Mouse (Mus musculus) cerebellum, adult 18-20 months (tissue): ENCODE results near the gene Gm11562.
"Not testable (repeated sequence)": the region's sequence is repeated elsewhere in the genome, so short reads cannot be mapped to it uniquely, and the experiment has no call there.

Source experiments
- DNase-seq, 2 experiments: peaks; one replicate each; pipeline ENCODE4 v3.0.0; 2021

The Gm11562 gene

GRCm38 (mm10) chr11:99620335-99620734 is at the start of gene Gm11562:
TSS of gene Gm11562 (minus strand) at chr11:99620435.
- no peak for DNase-seq

DNA sequence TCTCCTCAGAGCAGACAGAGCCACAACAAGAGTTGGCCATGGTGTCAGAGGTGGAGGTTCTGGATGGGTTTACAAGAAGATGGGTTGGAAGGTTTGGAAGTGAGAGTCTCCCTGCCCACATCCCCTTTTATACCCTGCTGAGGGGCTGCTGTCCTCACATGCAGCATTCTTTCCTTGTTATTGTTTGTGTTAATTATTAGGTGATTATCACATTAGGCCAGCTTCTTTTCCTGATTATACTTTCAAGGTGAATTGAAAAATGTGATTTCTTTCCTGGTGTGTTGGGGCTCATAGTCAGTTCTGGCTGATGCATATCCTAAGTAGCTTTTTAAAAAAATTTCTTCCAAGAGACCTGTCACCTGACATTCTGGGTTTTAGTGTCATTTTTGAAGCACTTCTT is 45.6 kb upstream of the Gm11562 start, which contains the start of gene Krtap4-6:
TSS of gene Krtap4-6 (minus strand) at position 101 of the 400 bp plus-strand sequence.
- DNase-seq: no peak

DNA sequence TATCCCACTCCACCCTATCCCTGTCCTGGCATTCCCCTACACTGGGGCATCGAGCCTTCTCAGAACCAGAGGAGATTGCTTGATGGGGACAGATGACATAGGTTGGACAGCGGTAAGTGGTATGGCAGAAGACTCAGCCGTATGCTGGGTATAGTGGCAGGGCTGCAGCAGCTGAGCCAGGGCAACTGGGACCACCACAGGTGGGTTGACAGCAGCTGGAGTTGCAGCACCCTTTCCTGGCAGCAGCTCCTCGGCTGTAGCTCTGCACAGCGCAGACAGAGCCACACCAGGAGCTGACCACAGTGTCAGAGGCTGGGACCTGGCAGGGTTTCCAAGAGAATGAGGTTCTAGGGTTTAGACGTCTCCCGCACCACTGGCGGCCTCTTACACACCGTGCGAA is 42.6 kb upstream of the Gm11562 start:
- no peak for DNase-seq

DNA sequence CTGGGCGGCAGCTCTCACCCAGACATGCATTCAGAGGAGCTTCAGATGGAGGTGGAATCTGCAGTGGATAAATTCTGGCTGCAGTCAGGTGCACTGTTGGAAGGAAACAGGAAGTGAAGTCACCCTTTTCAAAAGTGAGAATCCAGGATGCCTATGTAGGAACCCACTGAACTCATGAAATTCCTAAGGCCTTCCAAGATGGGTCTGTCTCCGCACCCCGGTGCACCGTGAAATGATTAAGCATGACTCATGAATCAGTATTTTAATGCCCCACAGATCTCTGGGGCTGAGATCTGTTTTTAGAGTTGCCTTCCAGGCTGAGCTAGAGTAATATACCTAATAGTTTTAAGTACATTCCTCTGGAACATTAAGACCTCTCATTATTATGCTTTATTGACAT is 39.0 kb upstream of the Gm11562 start:
- DNase-seq: no peak

- DNase-seq: not testable (repeated sequence)
These were observed 38.3 kb upstream of the Gm11562 start, which contains the start of gene Gm11563 for GRCm38 (mm10) chr11:99658467-99659010. TSS of gene Gm11563 (minus strand) at chr11:99658960.

DNA sequence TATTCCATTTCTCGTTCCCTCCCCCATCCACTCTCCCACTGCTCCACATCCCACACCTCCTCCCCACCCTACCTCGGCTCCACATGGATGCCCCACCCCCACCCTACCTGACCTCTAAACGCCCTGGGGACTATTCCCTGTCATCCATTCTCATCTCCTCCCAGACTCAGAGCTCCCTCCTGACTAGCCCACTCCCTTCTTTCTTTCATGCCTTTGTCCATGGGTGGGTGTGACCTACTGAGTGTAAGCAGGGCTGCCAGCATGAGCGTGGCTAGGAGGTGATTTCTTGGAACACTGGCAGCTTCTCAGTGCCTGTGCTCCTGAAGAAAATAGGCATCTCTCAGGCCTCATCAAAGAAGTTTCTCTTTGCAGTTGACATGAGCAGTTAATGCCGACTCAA is 36.8 kb upstream of the Gm11562 start:
- no peak for DNase-seq

DNA sequence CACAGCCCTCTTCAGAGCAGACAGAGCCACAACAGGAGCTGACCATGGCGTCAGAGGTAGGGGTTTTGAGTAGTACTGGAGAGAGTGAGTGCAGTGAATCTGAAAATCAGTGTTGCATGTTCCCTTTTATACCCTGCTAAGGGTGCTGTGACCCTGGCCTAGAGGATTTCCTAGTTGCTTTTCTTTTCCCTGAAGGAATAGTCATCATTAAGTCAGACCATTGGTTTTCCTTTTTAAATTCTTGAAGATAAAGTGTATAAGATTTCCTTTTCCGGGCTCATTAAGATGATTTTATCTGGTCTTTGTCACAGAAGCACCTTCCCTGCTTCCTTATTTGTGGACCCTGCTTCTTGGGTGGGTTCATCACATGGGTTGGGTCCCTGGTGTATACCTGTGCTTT is 29.9 kb upstream of the Gm11562 start, which contains the start of gene Gm11555:
TSS of gene Gm11555 (minus strand) at position 101 of the 400 bp plus-strand sequence.
- DNase-seq: no peak

DNA sequence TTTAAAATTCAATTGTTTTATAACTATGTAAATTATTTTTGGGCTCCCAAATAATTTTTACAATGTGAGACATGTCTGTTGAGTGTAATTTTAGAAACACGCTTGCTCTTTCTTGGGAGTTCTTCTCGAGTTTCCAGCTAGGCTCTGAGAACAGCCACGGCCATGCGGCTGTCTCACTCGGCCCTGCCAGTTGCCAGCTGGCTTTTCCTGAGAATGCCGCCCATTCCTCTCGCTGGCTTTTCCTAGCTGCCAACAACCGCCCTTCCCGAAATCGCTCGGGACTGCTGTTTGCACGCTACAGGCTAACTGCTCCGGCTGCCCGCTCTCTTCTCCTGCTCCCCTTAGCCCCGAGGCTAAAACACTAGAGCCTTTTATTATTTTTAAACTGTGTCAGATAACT is 26.2 kb upstream of the Gm11562 start:
- DNase-seq: no peak

- no peak for DNase-seq
These were observed 24.1 kb upstream of the Gm11562 start for GRCm38 (mm10) chr11:99644351-99644750.

DNA sequence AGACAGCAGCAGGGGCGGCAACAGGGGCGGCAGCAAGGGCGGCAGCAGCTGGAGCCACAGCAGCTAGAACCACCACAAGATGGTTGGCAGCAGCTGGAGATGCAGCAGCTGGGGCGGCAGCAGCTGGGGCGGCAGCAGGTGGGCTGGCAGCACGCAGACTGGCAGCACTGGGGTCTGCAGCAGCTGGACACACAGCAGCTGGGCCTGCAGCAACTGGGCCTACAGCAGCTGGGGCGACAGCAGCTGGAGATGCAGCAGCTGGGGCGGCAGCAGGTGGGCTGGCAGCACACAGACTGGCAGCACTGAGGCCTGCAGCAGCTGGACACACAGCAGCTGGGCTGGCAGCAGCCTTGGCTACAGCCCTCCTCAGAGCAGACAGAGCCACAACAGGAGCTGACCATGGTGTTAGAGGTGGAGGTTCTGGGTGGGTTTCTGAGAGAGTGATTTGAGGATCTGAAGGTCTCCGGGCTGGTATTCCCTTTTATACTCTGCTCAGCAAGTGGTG is 23.5 kb upstream of the Gm11562 start, which contains the start of gene Krtap4-7:
TSS of gene Krtap4-7 (minus strand) at position 455 of the 505 bp plus-strand sequence.
- DNase-seq: not testable (repeated sequence)

GRCm38 (mm10) chr11:99640926-99641325 is 20.7 kb upstream of the Gm11562 start:
- DNase-seq: no peak

DNA sequence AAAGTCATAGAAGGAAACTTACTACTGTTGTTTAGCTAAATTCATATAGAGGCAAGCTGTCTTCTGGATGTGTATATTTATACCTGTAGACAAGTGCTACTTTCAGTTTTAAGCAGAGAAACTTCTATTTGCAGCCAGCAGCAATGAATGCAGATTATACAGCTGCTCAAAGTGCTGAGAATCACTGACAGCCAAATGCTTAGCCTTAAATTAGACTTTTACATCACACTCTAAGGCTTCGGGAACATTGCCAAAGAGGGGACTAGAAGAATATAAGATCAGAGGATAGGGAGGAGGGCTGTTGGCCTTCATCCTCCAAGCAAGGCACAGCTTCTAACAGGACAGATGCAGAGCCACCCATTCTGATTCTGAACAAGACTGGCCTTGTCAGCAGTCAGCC is 16.9 kb upstream of the Gm11562 start:
- DNase-seq: no peak

- no peak for DNase-seq
These were observed 14.5 kb upstream of the Gm11562 start, which contains the start of gene Krtap4-2 for GRCm38 (mm10) chr11:99634653-99635134. TSS of gene Krtap4-2 (minus strand) at chr11:99635084.

GRCm38 (mm10) chr11:99633293-99633692 is 13.1 kb upstream of the Gm11562 start:
- DNase-seq: no peak

DNA sequence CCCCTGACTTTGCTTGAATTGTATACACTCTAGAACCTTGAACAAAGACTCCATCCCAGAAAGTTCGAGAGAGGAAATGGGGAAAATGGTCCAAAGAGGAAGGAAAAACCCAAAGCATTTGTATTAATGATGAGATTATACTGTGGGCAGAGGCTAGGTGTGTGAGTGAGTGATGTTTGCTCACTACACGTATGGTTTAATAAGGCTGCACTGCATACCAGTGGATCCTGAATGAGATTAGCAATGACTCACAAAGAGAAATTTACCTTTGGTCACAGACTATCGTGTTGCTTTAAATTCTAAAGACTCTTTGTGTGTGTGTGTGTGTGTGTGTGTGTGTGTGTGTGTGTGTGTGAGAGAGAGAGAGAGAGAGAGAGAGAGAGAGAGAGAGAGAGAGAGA is 10.7 kb upstream of the Gm11562 start:
- DNase-seq: no peak

DNA sequence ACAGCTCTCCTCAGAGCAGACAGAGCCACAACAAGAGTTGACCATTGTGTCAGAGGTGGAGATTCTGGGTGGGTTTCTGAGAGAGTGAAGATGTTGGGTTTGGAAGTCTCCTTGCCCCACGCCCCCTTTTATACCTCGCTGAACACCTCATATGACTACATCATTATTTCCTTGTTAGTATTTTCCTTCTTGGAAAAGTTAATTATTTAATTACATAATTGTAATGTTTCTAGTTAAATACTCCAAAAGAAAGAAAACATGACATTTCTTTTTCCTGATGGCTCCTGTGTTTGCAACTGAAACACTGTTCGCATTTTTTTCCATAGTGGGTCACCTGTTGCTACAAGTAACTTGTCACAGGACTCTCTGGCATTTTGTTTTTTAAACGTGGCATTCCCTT is 7.9 kb upstream of the Gm11562 start, which contains the start of gene Krtap4-1:
TSS of gene Krtap4-1 (minus strand) at position 101 of the 400 bp plus-strand sequence.
- DNase-seq: no peak

- no peak for DNase-seq
These were observed 5.4 kb downstream of the Gm11562 start, which contains the start of gene Krtap2-4 for GRCm38 (mm10) chr11:99614796-99615363. TSS of gene Krtap2-4 (minus strand) at chr11:99614846.

- not testable (repeated sequence) for DNase-seq
These were observed 10.1 kb downstream of the Gm11562 start, which contains the start of gene Gm11937 for GRCm38 (mm10) chr11:99610089-99610488. TSS of gene Gm11937 (minus strand) at chr11:99610189.

DNA sequence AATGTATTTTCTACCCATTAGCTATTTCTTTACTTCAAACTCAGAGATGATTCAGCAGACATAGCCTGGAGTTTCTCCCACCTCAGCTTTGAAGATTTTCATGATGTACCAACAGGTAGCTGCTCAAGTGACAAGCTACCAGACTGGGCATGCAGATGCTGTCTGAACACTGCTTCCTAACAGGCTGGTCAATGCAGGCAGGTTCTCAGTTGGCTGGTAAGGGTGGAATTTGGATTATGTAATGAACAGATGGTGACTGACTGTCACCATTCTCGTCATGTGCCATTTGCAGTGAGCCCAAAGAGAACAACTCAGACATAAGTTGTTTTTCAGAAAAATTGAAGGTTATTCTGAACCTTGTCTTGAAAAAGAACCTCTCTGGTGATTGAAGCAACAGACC is 11.1 kb downstream of the Gm11562 start:
- DNase-seq: peak; percentile 19 to 37

DNA sequence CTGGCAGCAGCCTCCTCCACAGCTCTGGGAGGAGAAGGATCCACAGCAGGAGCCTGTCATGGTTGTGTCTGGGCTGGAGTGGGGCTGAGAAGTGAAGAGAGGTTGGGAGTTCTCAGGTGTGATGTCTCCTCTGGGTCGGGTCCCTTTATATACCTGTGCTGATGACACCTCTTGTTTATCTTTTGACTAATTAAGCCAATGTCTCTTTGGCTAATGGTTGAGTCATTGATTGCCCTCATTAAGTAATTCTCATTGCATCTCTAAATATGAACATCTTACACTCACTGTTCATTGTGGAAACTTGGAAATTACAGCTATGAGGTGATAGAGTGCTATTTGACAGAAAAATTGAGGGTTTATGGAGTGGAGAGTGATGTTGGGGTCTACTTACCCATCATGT is 17.0 kb downstream of the Gm11562 start, which contains the start of gene Gm11938:
TSS of gene Gm11938 (minus strand) at position 101 of the 400 bp plus-strand sequence.
- DNase-seq: not testable (repeated sequence)

GRCm38 (mm10) chr11:99597742-99598141 is 22.5 kb downstream of the Gm11562 start, which contains the start of gene Krtap9-3:
TSS of gene Krtap9-3 (minus strand) at chr11:99598105.
- not testable (repeated sequence) for DNase-seq

- no peak for DNase-seq
These were observed 29.3 kb downstream of the Gm11562 start, which contains the start of gene Krtap1-3 for GRCm38 (mm10) chr11:99590981-99591380. TSS of gene Krtap1-3 (minus strand) at chr11:99591339.

GRCm38 (mm10) chr11:99585096-99585495 is 35.1 kb downstream of the Gm11562 start:
- no peak for DNase-seq
